Mouse (Mus musculus) erythroid progenitor cell, adult 5-6 weeks (primary cell): ENCODE measurements around the gene Gatad2b. TPM values are rescaled to one million over a fixed set of nuclear protein-coding genes. Genes with fewer than 3 reads are reported as not detected.
"Not testable (repeated sequence)": the region's sequence is repeated elsewhere in the genome, so short reads cannot be mapped to it uniquely, and the experiment has no call there.

Experiments
- ATAC-seq: replicated peaks from 2 replicates; pipeline ENCODE4 v1.8.0; 2016; ENCODE audit warnings: moderate number of reproducible peaks, mild to moderate bottlenecking, moderate TSS enrichment, inconsistent platforms; ENCODE audit not compliant: poor library complexity, low FRiP score, severe bottlenecking
- total RNA-seq, 2 experiments: library from RNA; stranded (forward) in 1 of 2; stranded (reverse) in 1 of 2; fragments of 150-400 nt in 1 of 2; fragments of 186-747, 209-891 nt in 1 of 2; gene quantifications; 2 replicates each; pipeline versions ENCODE4 v1.2.3 to v1.2.4; 2015 to 2017; ENCODE audit warnings: low replicate concordance in 2 of 2

Gatad2b gene
- total RNA-seq, 2 experiments from 2014 or later = 47.7 to 55.8 TPM

DNA sequence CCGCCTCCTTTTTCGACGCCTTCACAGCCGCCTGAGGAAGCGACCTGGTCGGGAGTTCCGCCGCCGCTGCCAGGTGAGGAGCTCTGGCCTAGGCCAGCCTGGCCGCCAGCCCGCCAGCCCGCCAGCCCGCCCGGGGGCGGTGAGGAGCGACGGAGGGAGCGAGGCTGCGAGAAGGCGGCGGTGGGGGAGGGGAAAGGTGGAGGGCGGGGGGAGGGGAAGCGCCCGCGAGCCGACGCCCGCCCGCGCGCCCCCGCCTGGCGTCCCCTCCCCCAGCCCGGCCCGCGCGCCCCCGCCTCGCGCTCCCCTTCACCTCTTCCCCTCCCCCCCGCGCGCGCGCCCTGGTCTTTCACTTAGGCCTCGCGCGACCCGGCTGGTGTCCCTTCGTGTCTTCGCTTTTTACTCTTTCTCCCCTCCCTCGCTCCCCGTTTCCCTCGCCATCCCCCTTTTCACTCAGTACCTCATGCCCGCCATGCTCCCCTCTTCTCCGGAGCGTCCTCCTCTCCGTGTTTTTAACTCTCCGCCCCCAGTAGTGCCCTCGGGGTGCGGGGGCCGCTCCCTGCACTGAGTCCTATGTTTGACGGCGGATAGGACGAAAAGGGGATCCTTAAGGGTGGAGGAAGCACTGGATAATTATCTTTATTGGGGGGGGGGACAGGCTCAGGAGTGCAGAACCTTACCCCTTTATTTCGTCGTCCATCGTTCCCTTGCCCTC, 530 bp downstream of the Gatad2b start:
- ATAC-seq = 0 out of 2 replicates have a peak, but pooled peaks have one; percentile 16

- no peak for ATAC-seq
These were observed 1.1 kb downstream of the Gatad2b start for GRCm38 (mm10) chr3:90294064-90294440.

GRCm38 (mm10) chr3:90294651-90295050, 1.7 kb downstream of the Gatad2b start:
- no peak for ATAC-seq

DNA sequence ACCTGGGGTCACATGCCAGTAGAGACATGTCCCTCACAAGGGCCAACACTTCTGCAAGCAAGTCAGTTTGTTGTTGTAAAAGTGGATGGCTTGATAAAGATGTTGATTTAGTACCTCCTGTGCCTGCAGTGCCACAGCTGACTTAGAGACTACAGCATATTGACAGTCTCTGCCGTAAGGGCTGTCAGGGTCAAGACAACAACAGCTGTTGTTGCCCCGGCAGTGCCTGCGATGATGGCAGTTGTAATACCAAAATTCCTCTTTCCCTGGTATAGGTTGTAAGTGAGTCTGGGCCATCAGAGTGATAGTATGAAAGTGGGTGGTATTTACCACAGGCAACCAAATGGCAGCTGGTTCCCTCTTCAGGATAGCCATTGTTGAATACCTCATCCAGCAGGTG, 12.8 kb downstream of the Gatad2b start:
- no peak for ATAC-seq

DNA sequence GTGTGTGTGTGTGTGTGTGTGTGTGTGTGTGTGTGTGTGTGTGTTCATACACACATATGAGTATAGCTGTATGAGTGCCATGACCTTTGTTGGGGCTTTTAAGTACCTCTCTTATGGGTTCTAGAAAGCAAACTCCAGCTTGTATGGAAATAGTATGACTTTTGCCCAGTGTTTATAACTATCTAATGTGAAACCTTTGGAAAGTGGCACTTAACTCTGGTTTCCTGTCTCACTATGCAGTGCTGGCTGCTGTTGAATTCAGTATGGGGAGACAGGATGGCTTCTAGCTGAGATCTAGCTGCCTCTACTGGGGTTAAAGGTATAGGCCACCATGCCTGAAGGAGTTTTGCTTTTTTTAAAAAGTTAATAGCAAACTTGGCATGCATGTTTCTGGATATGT, 16.6 kb downstream of the Gatad2b start:
- no peak for ATAC-seq

DNA sequence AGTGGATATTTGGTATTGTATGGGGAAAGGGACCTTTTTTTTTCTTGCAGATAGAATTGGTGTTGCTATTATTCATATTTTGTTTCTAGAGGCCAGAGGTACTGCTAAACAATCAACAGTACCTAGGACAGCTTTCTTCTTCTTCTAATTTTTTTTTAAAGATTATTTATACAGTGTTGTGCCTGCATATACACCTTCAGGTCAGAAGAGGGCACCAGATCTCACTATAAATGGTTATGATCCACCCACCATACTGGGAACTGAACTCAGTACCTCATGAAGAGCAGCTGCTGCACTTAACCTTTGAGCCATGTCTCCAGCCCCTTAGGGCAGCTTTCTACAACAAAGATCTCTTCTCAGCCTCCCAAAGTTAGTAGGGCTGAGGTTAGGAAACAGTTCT, 20.4 kb downstream of the Gatad2b start:
- peak; percentile 78 for ATAC-seq

GRCm38 (mm10) chr3:90314241-90314640, 21.3 kb downstream of the Gatad2b start:
- no peak for ATAC-seq

- no peak for ATAC-seq
These were observed 29.3 kb downstream of the Gatad2b start for GRCm38 (mm10) chr3:90322289-90322688.

DNA sequence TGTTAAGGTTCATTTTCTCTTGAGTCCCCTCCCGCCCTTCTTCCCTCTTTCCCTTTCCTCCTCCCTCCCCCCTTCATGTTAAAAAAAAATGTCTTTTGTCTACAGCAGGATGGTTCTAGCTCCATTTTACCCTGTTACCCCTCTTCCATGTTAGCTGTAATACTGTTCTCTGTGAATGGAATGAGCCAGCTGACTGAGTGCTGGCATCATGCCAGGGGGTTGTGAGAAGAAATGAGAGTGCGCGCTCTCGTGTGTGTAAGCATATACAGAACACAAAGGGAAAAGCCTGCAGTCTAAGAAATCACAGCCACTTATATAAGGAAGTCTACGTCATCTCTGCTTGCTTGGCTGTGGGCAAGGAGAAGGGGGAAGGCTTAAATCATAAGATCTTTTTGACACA, 30.1 kb downstream of the Gatad2b start:
- ATAC-seq = no peak

GRCm38 (mm10) chr3:90332485-90332884, 39.5 kb downstream of the Gatad2b start:
- no peak for ATAC-seq

GRCm38 (mm10) chr3:90335517-90335916, 42.5 kb downstream of the Gatad2b start:
- ATAC-seq = no peak; the same call in 1 of the 2 replicates

- ATAC-seq = no peak
These were observed 45.2 kb downstream of the Gatad2b start for GRCm38 (mm10) chr3:90338190-90338589.

DNA sequence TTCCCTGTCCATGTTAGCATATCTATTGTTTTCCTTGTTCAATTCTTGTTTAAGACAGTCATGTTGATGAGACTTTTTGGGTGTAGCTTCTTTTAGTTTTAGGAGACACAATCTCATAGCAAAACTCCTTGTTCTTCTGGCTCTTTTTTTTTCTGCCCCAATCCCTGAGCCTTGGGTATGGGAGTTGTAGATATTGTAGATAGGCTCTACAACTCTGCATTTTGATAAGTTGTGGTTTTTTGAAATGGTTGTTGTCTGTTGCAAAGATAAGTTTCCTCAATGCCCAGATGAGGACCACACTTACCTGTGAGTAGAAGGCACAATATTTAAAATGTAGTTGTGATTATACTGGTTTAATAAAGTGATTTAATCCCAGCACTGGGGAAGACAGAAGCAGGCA, 47.2 kb downstream of the Gatad2b start:
- no peak for ATAC-seq

- ATAC-seq = not testable (repeated sequence)
These were observed 49.9 kb downstream of the Gatad2b start for GRCm38 (mm10) chr3:90342853-90343252.

GRCm38 (mm10) chr3:90347847-90348246, 54.9 kb downstream of the Gatad2b start:
- no peak for ATAC-seq

- no peak for ATAC-seq
These were observed 65.0 kb downstream of the Gatad2b start for GRCm38 (mm10) chr3:90357959-90358358.

DNA sequence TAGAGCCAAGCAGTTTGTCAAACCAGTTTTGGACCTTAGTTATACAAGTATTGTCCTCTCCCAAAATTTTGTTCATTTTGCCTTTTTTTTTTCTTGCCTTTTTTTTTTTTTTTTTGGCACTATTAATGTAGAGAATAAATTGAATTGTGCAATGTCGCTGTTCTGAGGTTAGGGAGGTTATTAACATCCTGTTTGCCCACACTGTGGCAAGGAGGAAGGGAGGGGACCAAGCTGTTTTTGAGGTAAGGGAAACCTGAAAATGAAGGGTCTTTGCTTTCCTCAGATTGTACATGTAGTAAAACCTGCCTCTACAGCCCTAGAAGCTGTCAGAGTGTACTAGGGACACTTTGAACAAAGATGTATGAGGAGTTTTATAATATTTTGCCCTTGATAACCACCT, 66.3 kb downstream of the Gatad2b start:
- ATAC-seq = no peak

- no peak for ATAC-seq
These were observed 68.5 kb downstream of the Gatad2b start for GRCm38 (mm10) chr3:90361476-90361875.

DNA sequence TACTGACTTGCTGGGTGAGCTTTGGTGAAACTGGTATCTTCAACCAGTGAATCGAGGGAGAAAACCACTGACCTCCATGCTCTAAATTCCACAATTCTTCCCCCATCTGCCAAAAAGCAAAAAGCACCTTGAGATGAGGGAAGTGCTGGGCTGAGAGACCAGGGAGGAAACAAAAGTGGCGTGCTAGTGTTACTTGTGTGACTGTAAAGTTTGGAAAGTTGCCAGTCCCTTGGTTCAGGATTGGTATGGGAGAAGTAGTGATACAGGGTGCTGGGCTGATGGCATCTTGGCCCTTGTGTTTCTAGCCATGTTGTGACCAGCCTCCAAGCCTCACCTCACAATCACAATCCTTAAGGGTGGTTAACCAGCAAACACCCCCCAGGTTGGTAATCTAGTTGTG, 69.4 kb downstream of the Gatad2b start:
- ATAC-seq = no peak

GRCm38 (mm10) chr3:90367001-90367632, 74.1 kb downstream of the Gatad2b start:
- no peak for ATAC-seq

- ATAC-seq = no peak
These were observed 76.1 kb downstream of the Gatad2b start for GRCm38 (mm10) chr3:90369041-90369440.

- no peak for ATAC-seq
These were observed 78.9 kb downstream of the Gatad2b start for GRCm38 (mm10) chr3:90371857-90372256.
